Mouse (Mus musculus) spleen, adult 2 months (tissue): ENCODE measurements around the gene Olfr434.

Source experiments
- CTCF ChIP-seq: fragments of 200-500 bp; IDR thresholded peaks from 2 replicates; pipeline ENCODE4 v1.5.1; 2011; ENCODE audit warnings: mild to moderate bottlenecking, inconsistent platforms; ENCODE audit not compliant: insufficient read depth, insufficient read length, insufficient replicate concordance; ENCODE audit errors: extremely low read depth
- POLR2A ChIP-seq: fragments of 200-500 bp; IDR thresholded peaks from 2 replicates; pipeline ENCODE4 v1.6.1; 2011; ENCODE audit warnings: low read depth, low read length, inconsistent platforms

- TF ChIP-seq POLR2A = no peak
- no peak for TF ChIP-seq CTCF
These were observed 16.0 kb upstream of the Olfr434 start, which contains the start of gene Olfr435 for GRCm38 (mm10) chr6:43196781-43197180.
